Mouse (Mus musculus) heart, embryonic 16.5 days (tissue): ENCODE data around the gene Mapk8ip2. TPM values are rescaled to one million over a fixed set of nuclear protein-coding genes. Genes with fewer than 3 reads are reported as not detected.

Source experiments
- ATAC-seq: fragments of 200-750 bp; cut with Nextera tagmentation; replicated peaks from 2 replicates; pipeline ENCODE4 v1.8.0; 2017; ENCODE audit warnings: moderate number of reproducible peaks; ENCODE audit not compliant: insufficient read depth, low FRiP score; ENCODE audit errors: extremely low read depth
- H3K27ac ChIP-seq: fragments of 300-500 bp; sonication (generic); 2 replicates; pipeline ENCODE4 v1.5.1; 2014; ENCODE audit warnings: mild to moderate bottlenecking, low read length, control low read depth, moderate library complexity
- H3K27me3 ChIP-seq: fragments of 300-500 bp; sonication (generic); 2 replicates; pipeline ENCODE4 v1.6.1; 2014; ENCODE audit warnings: low read length, mixed read lengths; ENCODE audit not compliant: control insufficient read depth, insufficient read depth
- H3K36me3 ChIP-seq: fragments of 300-500 bp; sonication (generic); 2 replicates; pipeline ENCODE4 v1.6.1; 2014; ENCODE audit not compliant: control insufficient read depth, insufficient read depth
- H3K4me1 ChIP-seq: fragments of 300-500 bp; sonication (generic); 2 replicates; pipeline ENCODE4 v1.6.1; 2014; ENCODE audit warnings: low read length, mixed read lengths; ENCODE audit not compliant: control insufficient read depth, insufficient read depth
- H3K4me2 ChIP-seq: fragments of 300-500 bp; sonication (generic); 2 replicates; pipeline ENCODE4 v1.6.1; 2014; ENCODE audit warnings: low read depth, mild to moderate bottlenecking, control low read depth, low read length
- H3K4me3 ChIP-seq: fragments of 300-500 bp; sonication (generic); 2 replicates; pipeline ENCODE4 v1.5.1; 2014; ENCODE audit warnings: mild to moderate bottlenecking, control low read depth, low read length
- H3K9ac ChIP-seq: fragments of 300-500 bp; sonication (generic); 2 replicates; pipeline ENCODE4 v1.6.1; 2014; ENCODE audit warnings: low read length, control low read depth
- H3K9me3 ChIP-seq: fragments of 300-500 bp; sonication (generic); replicated peaks from 2 replicates; pipeline ENCODE4 v1.6.1; 2016; ENCODE audit warnings: low read length; ENCODE audit not compliant: control insufficient read depth
- WGBS: fragments of 180-500 bp; shearing (Covaris S2); extraction: QIAGEN DNeasy Blood & Tissue Kit; methylation state at CpG from one replicate; pipeline ENCODE4 v1.1.7; 2014; 5-methylcytosine and 5-hydroxymethylcytosine counted together
- polyA plus RNA-seq: library from polyadenylated mRNA; unstranded; fragments of >200 nt; fragmentation: Nextera tagmentation; extraction: Ambion mirVana; gene quantifications from 2 replicates; pipeline ENCODE4 v1.2.1, GENCODE M21; 2015

Mapk8ip2 gene
- polyA plus RNA-seq, 1 experiment from 2014 or later, result 0.11 TPM

DNA sequence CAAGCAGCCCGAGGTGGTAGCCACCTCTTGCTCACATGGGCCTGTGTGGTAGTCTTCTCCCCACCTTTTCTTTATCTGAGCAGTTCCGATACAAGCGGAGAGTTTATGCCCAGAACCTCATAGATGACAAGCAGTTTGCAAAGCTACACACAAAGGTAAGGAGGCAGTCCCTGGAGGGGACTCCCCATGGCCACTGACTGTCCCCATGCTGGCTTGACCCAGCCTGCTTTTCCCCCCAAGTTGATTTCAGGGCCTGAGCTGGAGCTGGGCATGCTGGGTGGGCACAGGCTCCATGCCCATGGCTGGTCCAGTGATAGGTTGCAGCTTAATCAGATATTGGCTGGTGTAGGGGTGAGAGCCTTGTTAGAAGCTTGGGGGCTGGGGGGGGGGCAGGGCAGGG is 47.6 kb downstream of the Mapk8ip2 start:
- H3K36me3 ChIP-seq, result 0 out of 2 replicates have a peak, but pooled peaks cover 2% of the 10 kb centered on the region
- 66% methylated on average over 3 of the region's 3 CpGs for WGBS
- ATAC-seq, result no peak
- no peak overlapping the region for H3K4me3 ChIP-seq
- peaks cover 6% of the 10 kb centered on the region for H3K4me1 ChIP-seq
- H3K9me3 ChIP-seq, result no peaks in the 10 kb centered on the region
- no peak overlapping the region for H3K27ac ChIP-seq
- H3K4me2 ChIP-seq, result no peak overlapping the region
- no peak overlapping the region for H3K9ac ChIP-seq
- peaks cover 37% of the 10 kb centered on the region for H3K27me3 ChIP-seq

DNA sequence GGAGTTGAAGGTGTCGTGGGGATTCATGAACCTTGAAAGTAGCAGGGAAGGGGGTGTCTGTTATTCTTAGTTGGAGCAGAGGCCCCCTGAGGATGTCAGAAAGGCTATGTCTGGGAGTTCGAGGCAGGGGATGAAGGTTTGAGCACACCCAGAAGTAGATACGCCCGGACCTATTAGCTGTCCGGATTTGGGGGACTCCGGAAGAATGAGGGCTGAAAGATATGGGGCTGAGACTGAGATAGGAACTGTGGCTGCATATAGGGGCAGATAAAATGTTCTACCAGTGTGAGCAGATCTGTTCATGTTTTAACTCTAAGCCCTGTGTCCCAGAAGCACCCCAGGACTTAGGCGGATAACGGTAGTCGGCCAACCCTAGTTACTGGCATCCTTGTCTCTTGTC is 51.1 kb downstream of the Mapk8ip2 start:
- peaks cover 4% of the 10 kb centered on the region; the same call in 1 of the 2 replicates for H3K36me3 ChIP-seq
- no peaks in the 10 kb centered on the region for H3K4me1 ChIP-seq
- no peak overlapping the region for H3K4me2 ChIP-seq
- WGBS, result 86% methylated on average over 9 of the region's 9 CpGs
- no peak overlapping the region for H3K9ac ChIP-seq
- no peak for ATAC-seq
- H3K4me3 ChIP-seq, result no peak overlapping the region
- peaks cover 13% of the 10 kb centered on the region for H3K27me3 ChIP-seq
- H3K9me3 ChIP-seq, result no peaks in the 10 kb centered on the region
- no peak overlapping the region for H3K27ac ChIP-seq

- no peak for ATAC-seq
- peaks cover 4% of the 10 kb centered on the region; the same call in 1 of the 2 replicates for H3K36me3 ChIP-seq
- no peak overlapping the region for H3K27ac ChIP-seq
- no peaks in the 10 kb centered on the region for H3K9me3 ChIP-seq
- no peak overlapping the region for H3K4me3 ChIP-seq
- 72% methylated on average over 8 of the region's 8 CpGs for whole genome bisulfite sequencing
- no peaks in the 10 kb centered on the region for H3K27me3 ChIP-seq
- H3K4me1 ChIP-seq, result no peaks in the 10 kb centered on the region
- H3K9ac ChIP-seq, result no peak overlapping the region
- H3K4me2 ChIP-seq, result no peak overlapping the region
These were observed 54.0 kb downstream of the Mapk8ip2 start for GRCm38 (mm10) chr15:89507751-89508150.

DNA sequence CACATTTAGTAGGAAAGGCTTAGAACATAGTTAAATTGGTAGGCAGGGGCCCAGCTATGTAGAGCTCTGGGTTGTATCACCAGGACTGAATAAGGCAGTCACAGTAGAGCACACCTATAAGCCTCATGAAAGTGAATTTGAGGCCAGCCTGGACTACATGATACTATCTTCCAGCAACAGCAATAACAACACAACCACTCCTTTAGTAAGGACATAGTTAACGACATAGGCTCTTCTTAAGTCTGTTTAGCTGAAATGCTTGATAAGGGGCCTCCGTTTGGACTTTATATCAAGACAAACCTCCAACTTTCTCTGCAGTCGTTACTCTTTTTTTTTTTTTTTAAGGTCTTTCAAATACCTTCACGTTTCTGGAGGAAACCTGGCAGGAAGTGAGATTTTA is 59.0 kb downstream of the Mapk8ip2 start:
- Histone ChIP-seq H3K9ac (no peak overlapping the region), H3K27ac (no peak overlapping the region), H3K4me1 (no peaks in the 10 kb centered on the region), H3K9me3 (no peaks in the 10 kb centered on the region), H3K36me3 (no peaks in the 10 kb centered on the region), H3K27me3 (no peaks in the 10 kb centered on the region), H3K4me3 (no peak overlapping the region), H3K4me2 (no peak overlapping the region)
- 56% methylated on average over 4 of the region's 4 CpGs for WGBS
- ATAC-seq, result no peak

Other genes with a start within 250 kb of the Mapk8ip2 start
- gene Ppp6r2, start 242.4 kb upstream of the Mapk8ip2 start, polyA plus RNA-seq, result 18.2 and 21.3 TPM in 2 replicates
- gene Sbf1, start 138.6 kb upstream of the Mapk8ip2 start, polyA plus RNA-seq, result 43.0 and 43.6 TPM in 2 replicates
- gene Adm2, start 131.2 kb upstream of the Mapk8ip2 start, polyA plus RNA-seq, result 0.19 and 0.42 TPM in 2 replicates
- gene Miox, start 119.5 kb upstream of the Mapk8ip2 start, polyA plus RNA-seq, result not detected in 2 replicates
- 54.5 and 56.5 TPM in 2 replicates for gene Lmf2, start 98.3 kb upstream of the Mapk8ip2 start, polyA plus RNA-seq
- 101 and 108 TPM in 2 replicates for gene Ncaph2, start 98.2 kb upstream of the Mapk8ip2 start, polyA plus RNA-seq
- 10.0 and 11.9 TPM in 2 replicates for gene Sco2, start 80.1 kb upstream of the Mapk8ip2 start, polyA plus RNA-seq
- 0.92 and 0.97 TPM in 2 replicates for gene Tymp, start 76.9 kb upstream of the Mapk8ip2 start, polyA plus RNA-seq
- gene Odf3b, start 74.6 kb upstream of the Mapk8ip2 start, polyA plus RNA-seq, result 1.8 and 1.9 TPM in 2 replicates
- not detected in 2 replicates for gene Klhdc7b, start 69.0 kb upstream of the Mapk8ip2 start, polyA plus RNA-seq
- gene Syce3, start 43.4 kb upstream of the Mapk8ip2 start, polyA plus RNA-seq, result not detected in 2 replicates
- gene Cpt1b, start 28.1 kb upstream of the Mapk8ip2 start, polyA plus RNA-seq, result 241 and 243 TPM in 2 replicates
- gene C730034F03Rik, start 24.3 kb upstream of the Mapk8ip2 start, polyA plus RNA-seq, result 3.8 and 4.1 TPM in 2 replicates
- 0.19 and 0.35 TPM in 2 replicates for gene Gm44502, start 24.2 kb upstream of the Mapk8ip2 start, polyA plus RNA-seq
- 80.5 and 84.9 TPM in 2 replicates for gene Chkb, start 24.0 kb upstream of the Mapk8ip2 start, polyA plus RNA-seq
- 15.9 and 17.3 TPM in 2 replicates for gene Arsa, start 23.5 kb downstream of the Mapk8ip2 start, polyA plus RNA-seq
- 1.6 and 2.0 TPM in 2 replicates for gene Shank3, start 45.7 kb downstream of the Mapk8ip2 start, polyA plus RNA-seq
- 0.16 and 0.22 TPM in 2 replicates for gene Acr, start 114.4 kb downstream of the Mapk8ip2 start, polyA plus RNA-seq
- 20.0 and 21.8 TPM in 2 replicates for gene Rabl2, start 138.0 kb downstream of the Mapk8ip2 start, polyA plus RNA-seq